Mouse (Mus musculus) lung, adult 2 months (tissue): Measurements from ENCODE around the gene Ifi206.

Experiments used
- CTCF ChIP-seq: fragments of 200-500 bp; IDR thresholded peaks from 2 replicates; pipeline ENCODE4 v1.5.1; 2011; ENCODE audit warnings: mild to moderate bottlenecking, low read length, control low read depth; ENCODE audit not compliant: insufficient read depth
- POLR2A ChIP-seq: fragments of 200-500 bp; IDR thresholded peaks from 2 replicates; pipeline ENCODE4 v1.6.1; 2011; ENCODE audit warnings: low read depth, mild to moderate bottlenecking, control low read depth, low read length, borderline replicate concordance; ENCODE audit errors: extremely low read depth

DNA sequence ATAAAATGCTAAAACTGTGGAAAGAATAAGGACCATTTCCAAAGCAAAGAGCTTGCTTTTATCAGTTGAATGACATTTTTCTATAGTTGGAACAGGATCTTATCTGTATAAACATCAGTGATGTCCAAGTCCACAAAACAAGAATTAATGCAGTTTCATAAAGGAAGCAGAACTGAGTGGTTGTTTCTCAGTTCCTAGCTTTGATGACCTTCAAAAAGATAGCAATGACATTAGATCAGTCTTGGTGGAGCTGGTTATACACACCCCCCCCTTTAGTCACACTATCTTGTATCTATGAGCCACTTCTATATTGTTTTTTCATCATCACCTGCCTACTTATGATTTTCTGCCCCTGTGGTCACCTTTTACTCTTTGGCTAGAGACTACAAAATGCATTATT is 30.6 kb upstream of the Ifi206 start:
- TF ChIP-seq CTCF (no peak), POLR2A (no peak)
